8 mouse cellular contexts compared by ENCODE assay signal in the genomic region with DNA sequence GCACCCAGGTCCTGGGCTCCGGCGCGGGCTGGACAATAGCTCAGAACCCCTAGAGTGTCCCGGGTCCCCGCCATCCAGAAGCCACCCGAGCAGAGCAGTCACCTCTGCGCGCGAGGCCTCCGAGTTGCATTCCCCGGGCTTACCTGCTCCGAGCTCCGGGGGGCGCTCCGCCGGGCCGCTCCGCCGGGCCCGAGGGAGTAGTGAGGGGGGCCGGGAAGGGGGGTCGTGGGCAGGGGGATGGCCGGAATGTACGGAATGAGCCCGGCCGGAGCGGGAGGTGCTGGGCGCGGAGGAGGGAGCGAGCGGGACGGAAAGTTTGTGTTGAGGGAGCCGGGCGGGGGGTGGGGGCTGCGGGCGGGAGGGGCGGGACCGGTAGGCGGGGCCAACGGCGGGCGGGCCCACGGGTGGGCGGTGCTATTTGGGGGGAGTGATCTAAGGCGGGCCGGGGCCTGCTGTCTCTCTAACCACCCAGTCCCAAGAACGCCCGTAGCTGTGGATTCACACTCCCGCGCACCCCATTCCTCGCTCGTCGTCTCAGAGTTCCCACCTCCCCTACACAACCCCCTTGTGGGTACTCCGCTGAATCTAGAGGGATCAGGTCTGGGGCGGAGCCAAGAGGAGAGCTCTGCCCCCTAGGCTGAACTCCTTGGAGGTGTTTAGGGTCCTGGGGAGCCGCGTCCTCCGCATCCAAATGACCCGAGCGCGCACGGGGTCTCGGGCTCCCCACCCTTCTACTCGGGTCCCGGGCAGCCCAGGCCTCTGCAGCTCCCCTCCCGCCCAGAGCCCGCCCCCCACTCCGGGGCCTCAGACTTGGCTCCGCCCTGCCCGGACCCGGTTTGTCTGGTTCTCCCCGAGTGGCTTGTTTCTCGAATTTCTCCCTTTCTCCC. TPM values are rescaled to one million over a fixed set of nuclear protein-coding genes. Genes with fewer than 3 reads are reported as not detected.
A peak's percentile ranks its signal among the peaks of the same experiment; 100 is the strongest.
DNase-seq lines count a peak whose midpoint lies in the region; ATAC-seq and TF ChIP-seq lines count a peak whose summit lies in the region.

A gene (minus strand): TSS at position 352 of the 887 bp plus-strand sequence.

- peak within 1 kb of the TSS; percentile 97 for H3K9ac ChIP-seq in embryonic facial prominence, embryonic 13.5 days
- H3K9ac ChIP-seq in heart, embryonic 14.5 days (ENCODE audit: low read length), result peak within 1 kb of the TSS; percentile 95
- H3K9ac ChIP-seq in kidney, postnatal 0 days (ENCODE audit: low read depth, low read length), result peak within 1 kb of the TSS; percentile 92

- H3K4me1 ChIP-seq in embryonic facial prominence, embryonic 13.5 days, result peaks cover 52% of the 10 kb centered on the region
- H3K4me1 ChIP-seq in heart, embryonic 14.5 days (ENCODE audit: control insufficient read depth in 2 of 2, insufficient read depth in 2 of 2, low read length in 2 of 2), result peaks cover 20 to 34% of the 10 kb centered on the region in 2 experiments
- H3K4me1 ChIP-seq in kidney, postnatal 0 days (replicated peaks; ENCODE audit: insufficient read depth, low read length), result peaks cover 34% of the 10 kb centered on the region

- peak within 1 kb of the TSS; percentile 94 for H3K4me3 ChIP-seq in embryonic facial prominence, embryonic 13.5 days
- H3K4me3 ChIP-seq in heart, embryonic 14.5 days (ENCODE audit: control insufficient read depth in 1 of 2, insufficient read depth in 1 of 2, low read depth in 1 of 2, low read length in 2 of 2), result peak within 1 kb of the TSS; percentile 80 to 88
- H3K4me3 ChIP-seq in kidney, postnatal 0 days (replicated peaks; ENCODE audit: low read depth, low read length), result peak within 1 kb of the TSS; percentile 82

- no peaks in the 10 kb centered on the region for H3K9me3 ChIP-seq in embryonic facial prominence, embryonic 13.5 days
- no peaks in the 10 kb centered on the region for H3K9me3 ChIP-seq in heart, embryonic 14.5 days (ENCODE audit: control insufficient read depth, low read length)
- no peaks in the 10 kb centered on the region for H3K9me3 ChIP-seq in kidney, postnatal 0 days (replicated peaks; ENCODE audit: low read length)

- TF ChIP-seq CTCF in kidney, postnatal 0 days (IDR thresholded peaks at IDR 0.05; ENCODE audit: low read depth), result peak; percentile 33

- H3K36me3 ChIP-seq in embryonic facial prominence, embryonic 13.5 days, result no peaks in the 10 kb centered on the region
- no peaks in the 10 kb centered on the region for H3K36me3 ChIP-seq in heart, embryonic 14.5 days (ENCODE audit: control insufficient read depth, insufficient read depth, low read length)
- no peaks in the 10 kb centered on the region for H3K36me3 ChIP-seq in kidney, postnatal 0 days (ENCODE audit: insufficient read depth, low read length)

- peak within 1 kb of the TSS; percentile 100 for H3K27ac ChIP-seq in embryonic facial prominence, embryonic 13.5 days
- H3K27ac ChIP-seq in heart, embryonic 14.5 days (replicated peaks in 1 of 2; ENCODE audit: control insufficient read depth in 1 of 2, insufficient read depth in 1 of 2, low read depth in 2 of 2, low read length in 2 of 2), result peak within 1 kb of the TSS; percentile 89 to 93
- H3K27ac ChIP-seq in kidney, postnatal 0 days, result peak within 1 kb of the TSS; percentile 98

- peak; percentile 55 for DNase-seq in right cerebral cortex, postnatal 14 days
- no peak for DNase-seq in right cerebral cortex, adult 2 months (ENCODE audit: low spot score in 2 of 2)
- DNase-seq in kidney, postnatal 0 days (ENCODE audit: low spot score), result peak; percentile 95
- peak; percentile 87 to 91 for DNase-seq in lung, postnatal 4 days
- DNase-seq in skeletal muscle tissue, adult 2 months (ENCODE audit: low read depth, low spot score), result peak; percentile 62
- no peak for DNase-seq in frontal cortex, postnatal 36 days (ENCODE audit: low spot score in 2 of 2)

- H3K4me2 ChIP-seq in embryonic facial prominence, embryonic 13.5 days, result peak within 1 kb of the TSS; percentile 81
- peak within 1 kb of the TSS; percentile 97 for H3K4me2 ChIP-seq in heart, embryonic 14.5 days (ENCODE audit: low read length)
- peak within 1 kb of the TSS; percentile 91 for H3K4me2 ChIP-seq in kidney, postnatal 0 days (ENCODE audit: low read length)

- H3K27me3 ChIP-seq in embryonic facial prominence, embryonic 13.5 days, result no peaks in the 10 kb centered on the region
- H3K27me3 ChIP-seq in heart, embryonic 14.5 days (ENCODE audit: control insufficient read depth, insufficient read depth, low read length), result peaks cover 16% of the 10 kb centered on the region; the same call in 1 of the 2 replicates
- no peaks in the 10 kb centered on the region for H3K27me3 ChIP-seq in kidney, postnatal 0 days (ENCODE audit: insufficient read depth, low read length)

- WGBS in embryonic facial prominence, embryonic 13.5 days, result under 1% methylated on average over 61 of the region's 73 CpGs
- under 1% methylated on average over 54 of the region's 73 CpGs for WGBS in heart, embryonic 14.5 days
- WGBS in kidney, postnatal 0 days, result under 1% methylated on average over 65 of the region's 73 CpGs

- peak; percentile 85 for ATAC-seq in embryonic facial prominence, embryonic 13.5 days (ENCODE audit: insufficient number of reproducible peaks, insufficient read depth, low FRiP score, low TSS enrichment, low read depth)
- peak; percentile 78 for ATAC-seq in heart, embryonic 14.5 days (ENCODE audit: insufficient number of reproducible peaks, insufficient read depth, low FRiP score, low read depth)
- peak; percentile 79 for ATAC-seq in kidney, postnatal 0 days (replicated peaks; ENCODE audit: low FRiP score, low read depth)

RNA-seq across cellular contexts. Expression of the gene that starts here (rescaled TPM):
- polyA plus RNA-seq in embryonic facial prominence, embryonic 13.5 days (2015; fragmentation: Nextera tagmentation; extraction: Ambion mirVana), result 14.9 and 18.9 TPM in 2 replicates
- polyA plus RNA-seq in heart, embryonic 14.5 days (2014; fragmentation: Nextera tagmentation; extraction: Ambion mirVana), result 5.4 and 7.2 TPM in 2 replicates
- 7.7 and 8.5 TPM in 2 replicates for polyA plus RNA-seq in kidney, postnatal 0 days (2015; fragmentation: Nextera tagmentation; extraction: Ambion mirVana)

Comparison
In these comparisons a context has a peak if more than half of its experiments do, and no peak if none do; other contexts are left out.
1. DNase-seq: peak in right cerebral cortex, postnatal 14 days (single experiment), kidney, postnatal 0 days (single experiment), lung, postnatal 4 days (2 of 2) and skeletal muscle tissue, adult 2 months (single experiment); none in right cerebral cortex, adult 2 months (0 of 2) and frontal cortex, postnatal 36 days (0 of 2).
2. Peak in every context shown above with its lines, with median percentiles within 50 percentile points of each other: ATAC-seq, H3K27ac ChIP-seq, H3K4me2 ChIP-seq, H3K4me3 ChIP-seq and H3K9ac ChIP-seq.